Mouse (Mus musculus) c-Kit-positive CD71-positive TER-119-positive erythroid progenitor cells, embryonic 14.5 days (primary cell): ENCODE measurements around the gene Olfr459.

ENCODE experiments used
- DNase-seq: peaks from one replicate; pipeline ENCODE4 v3.0.0-alpha.2; 2013; ENCODE audit warnings: low spot score

Gene Olfr459

GRCm38 (mm10) chr6:41775077-41775476, at the start of gene Olfr459:
Olfr459 (minus strand) TSS chr6:41775177.
- no peak for DNase-seq

- no peak for DNase-seq
Observed at GRCm38 (mm10) chr6:41824086-41824485, 49.1 kb upstream of the Olfr459 start.

- no peak for DNase-seq
Observed at GRCm38 (mm10) chr6:41786700-41787099, 11.7 kb upstream of the Olfr459 start.

GRCm38 (mm10) chr6:41775721-41776120, 744 bp upstream of the Olfr459 start:
- DNase-seq: no peak

GRCm38 (mm10) chr6:41769872-41770271, 5.1 kb downstream of the Olfr459 start:
- DNase-seq: no peak

- DNase-seq: no peak
Observed at GRCm38 (mm10) chr6:41764306-41764705, 10.7 kb downstream of the Olfr459 start.

GRCm38 (mm10) chr6:41762370-41762757, 12.6 kb downstream of the Olfr459 start:
- no peak for DNase-seq

GRCm38 (mm10) chr6:41761702-41762369, 13.1 kb downstream of the Olfr459 start:
- DNase-seq: peak; percentile 65

- DNase-seq: no peak
Observed at GRCm38 (mm10) chr6:41759618-41760017, 15.4 kb downstream of the Olfr459 start.

- no peak for DNase-seq
Observed at GRCm38 (mm10) chr6:41758421-41758820, 16.6 kb downstream of the Olfr459 start.

GRCm38 (mm10) chr6:41757199-41757598, 17.8 kb downstream of the Olfr459 start:
- DNase-seq: no peak

- DNase-seq: no peak
Observed at GRCm38 (mm10) chr6:41754626-41755025, 20.4 kb downstream of the Olfr459 start.

GRCm38 (mm10) chr6:41744664-41745392, 30.1 kb downstream of the Olfr459 start:
- no peak for DNase-seq

- DNase-seq: no peak
Observed at GRCm38 (mm10) chr6:41741101-41741500, 33.9 kb downstream of the Olfr459 start.

- no peak for DNase-seq
Observed at GRCm38 (mm10) chr6:41734719-41735470, 40.1 kb downstream of the Olfr459 start.

GRCm38 (mm10) chr6:41727989-41728609, 46.9 kb downstream of the Olfr459 start:
- peak; percentile 48 for DNase-seq

- DNase-seq: no peak
Observed at GRCm38 (mm10) chr6:41721430-41721829, 53.5 kb downstream of the Olfr459 start.
